Mouse (Mus musculus) olfactory bulb, adult 2 months (tissue): ENCODE results near the gene Cap1. TPM values are rescaled to one million over a fixed set of nuclear protein-coding genes. Genes with fewer than 3 reads are reported as not detected.

ENCODE experiments used
- H3K27ac ChIP-seq: fragments of 200-500 bp; 2 replicates; pipeline ENCODE4 v1.5.1; 2012; ENCODE audit warnings: low read depth, low read length; ENCODE audit not compliant: insufficient read depth
- H3K4me1 ChIP-seq: fragments of 200-500 bp; 2 replicates; pipeline ENCODE4 v1.6.1; 2012; ENCODE audit warnings: low read length; ENCODE audit not compliant: control insufficient read depth, insufficient read depth
- H3K4me3 ChIP-seq: fragments of 200-500 bp; 2 replicates; pipeline ENCODE4 v1.5.1; 2012; ENCODE audit warnings: mild to moderate bottlenecking, low read depth, low read length, moderate library complexity; ENCODE audit not compliant: insufficient read depth
- CTCF ChIP-seq: fragments of 200-500 bp; IDR thresholded peaks from 2 replicates; pipeline ENCODE4 v1.5.1; 2012; ENCODE audit warnings: low read depth, mild to moderate bottlenecking, low read length, moderate library complexity; ENCODE audit not compliant: insufficient read depth
- POLR2A ChIP-seq: fragments of 200-500 bp; IDR thresholded peaks from 2 replicates; pipeline ENCODE4 v1.6.1; 2012; ENCODE audit warnings: mild to moderate bottlenecking, low read depth, low read length, moderate library complexity; ENCODE audit not compliant: insufficient read depth
- WGBS: fragments of 180-500 bp; shearing (Covaris S2); methylation state at CpG from one replicate; pipeline ENCODE4 v1.1.7; 2018; 5-methylcytosine and 5-hydroxymethylcytosine counted together
- polyA plus RNA-seq: library from polyadenylated mRNA; stranded (reverse); fragments of >200 nt; gene quantifications from 2 replicates; pipeline ENCODE4 v1.2.4, GENCODE M21; 2012; ENCODE audit warnings: low replicate concordance; ENCODE audit not compliant: missing spikeins, insufficient read depth, insufficient read length

The Cap1 gene
- polyA plus RNA-seq, 1 experiment = 117 TPM

GRCm38 (mm10) chr4:122873512-122873911, 12.3 kb downstream of the Cap1 start:
- H3K27ac ChIP-seq = no peak overlapping the region
- H3K4me3 ChIP-seq = no peak overlapping the region
- peaks cover 5% of the 10 kb centered on the region for H3K4me1 ChIP-seq
- 82% methylated on average over 4 of the region's 4 CpGs for WGBS
- no peak for TF ChIP-seq CTCF
- TF ChIP-seq POLR2A = no peak

GRCm38 (mm10) chr4:122873003-122873402, 12.9 kb downstream of the Cap1 start:
- no peak for TF ChIP-seq CTCF
- TF ChIP-seq POLR2A = no peak
- Histone ChIP-seq H3K27ac (no peak overlapping the region), H3K4me3 (no peak overlapping the region), H3K4me1 (peaks cover 3% of the 10 kb centered on the region)
- 66% methylated on average over 5 of the region's 5 CpGs for WGBS

GRCm38 (mm10) chr4:122871989-122872388, 13.9 kb downstream of the Cap1 start:
- no peak overlapping the region for H3K27ac ChIP-seq
- 89% methylated on average over 2 of the region's 2 CpGs for WGBS
- peaks cover 3% of the 10 kb centered on the region for H3K4me1 ChIP-seq
- TF ChIP-seq CTCF (no peak), POLR2A (no peak)
- no peak overlapping the region for H3K4me3 ChIP-seq

GRCm38 (mm10) chr4:122871269-122871668, 14.6 kb downstream of the Cap1 start:
- WGBS = 88% methylated on average over 11 of the region's 11 CpGs

GRCm38 (mm10) chr4:122870741-122871140, 15.1 kb downstream of the Cap1 start:
- 69% methylated on average over 5 of the region's 5 CpGs for WGBS
- Histone ChIP-seq H3K4me3 (no peak overlapping the region), H3K27ac (no peak overlapping the region), H3K4me1 (peaks cover 3% of the 10 kb centered on the region)
- TF ChIP-seq POLR2A = no peak
- TF ChIP-seq CTCF = no peak

More at GRCm38 (mm10) chr4:122871269-122871668, 14.6 kb downstream of the Cap1 start:
- TF ChIP-seq CTCF (no peak), POLR2A (no peak)
- H3K4me1 ChIP-seq = peaks cover 3% of the 10 kb centered on the region
- H3K27ac ChIP-seq = no peak overlapping the region
- H3K4me3 ChIP-seq = no peak overlapping the region

GRCm38 (mm10) chr4:122870027-122870426, 15.8 kb downstream of the Cap1 start:
- Histone ChIP-seq H3K27ac (no peak overlapping the region), H3K4me3 (no peak overlapping the region), H3K4me1 (peaks cover 3% of the 10 kb centered on the region)
- TF ChIP-seq POLR2A = no peak

- TF ChIP-seq POLR2A = no peak
- no peak for TF ChIP-seq CTCF
- no peak overlapping the region for H3K4me3 ChIP-seq
- H3K4me1 ChIP-seq = peaks cover 2% of the 10 kb centered on the region
- WGBS = 48% methylated on average over 1 of the region's 1 CpGs
- H3K27ac ChIP-seq = no peak overlapping the region
These were observed 17.8 kb downstream of the Cap1 start for GRCm38 (mm10) chr4:122868041-122868440.

GRCm38 (mm10) chr4:122861836-122862235, 24.0 kb downstream of the Cap1 start:
- no peak overlapping the region for H3K4me3 ChIP-seq
- TF ChIP-seq POLR2A (no peak), CTCF (no peak)
- WGBS = 83% methylated on average over 4 of the region's 4 CpGs
- H3K4me1 ChIP-seq = peaks cover 3% of the 10 kb centered on the region
- H3K27ac ChIP-seq = no peak overlapping the region

GRCm38 (mm10) chr4:122859096-122859674, 26.7 kb downstream of the Cap1 start:
- TF ChIP-seq POLR2A (no peak), CTCF (no peak)
- Histone ChIP-seq H3K4me3 (no peak overlapping the region), H3K27ac (no peak overlapping the region), H3K4me1 (peaks cover 3% of the 10 kb centered on the region)
- WGBS = 77% methylated on average over 6 of the region's 6 CpGs

GRCm38 (mm10) chr4:122857909-122858308, 27.9 kb downstream of the Cap1 start:
- WGBS = 18% methylated on average over 2 of the region's 2 CpGs
- no peak for TF ChIP-seq POLR2A
- TF ChIP-seq CTCF = no peak
- no peak overlapping the region for H3K27ac ChIP-seq
- peaks cover 3% of the 10 kb centered on the region for H3K4me1 ChIP-seq
- H3K4me3 ChIP-seq = no peak overlapping the region
